Mouse (Mus musculus) monocyte, adult 2 months (primary cell): ENCODE measurements around the gene Map3k11.

Source experiments
- DNase-seq, 2 experiments: peaks; one replicate each; pipeline ENCODE4 v3.0.0; 2022; ENCODE audit warnings: low spot score in 2 of 2, low read depth in 1 of 2

The Map3k11 gene

GRCm38 (mm10) chr19:5730314-5731186 lies 42.0 kb downstream of the Map3k11 start:
- no peak for DNase-seq

GRCm38 (mm10) chr19:5731264-5731978 lies 42.9 kb downstream of the Map3k11 start:
- peak; percentile 74 to 86 for DNase-seq

- DNase-seq: no peak
Observed at GRCm38 (mm10) chr19:5734325-5734724, 45.8 kb downstream of the Map3k11 start.

- DNase-seq: no peak
Observed at GRCm38 (mm10) chr19:5739446-5739845, 50.9 kb downstream of the Map3k11 start.

GRCm38 (mm10) chr19:5740320-5741317 lies 52.1 kb downstream of the Map3k11 start, which contains the start of gene Ltbp3:
TSS of gene Ltbp3 (plus strand) at chr19:5740904.
- DNase-seq: no peak

- no peak for DNase-seq
Observed at GRCm38 (mm10) chr19:5741641-5742240, 53.2 kb downstream of the Map3k11 start.

GRCm38 (mm10) chr19:5742241-5742641 lies 53.7 kb downstream of the Map3k11 start:
- no peak for DNase-seq

GRCm38 (mm10) chr19:5743576-5743975 lies 55.0 kb downstream of the Map3k11 start:
- DNase-seq: peak in 1 of 2 experiments; percentile 27

- DNase-seq: no peak
Observed at GRCm38 (mm10) chr19:5745756-5746710, 57.5 kb downstream of the Map3k11 start.

- DNase-seq: no peak
Observed at GRCm38 (mm10) chr19:5746907-5747363, 58.4 kb downstream of the Map3k11 start.

GRCm38 (mm10) chr19:5749476-5749875 lies 60.9 kb downstream of the Map3k11 start:
- no peak for DNase-seq

GRCm38 (mm10) chr19:5750951-5751350 lies 62.4 kb downstream of the Map3k11 start:
- DNase-seq: no peak

GRCm38 (mm10) chr19:5751742-5752141 lies 63.2 kb downstream of the Map3k11 start:
- DNase-seq: no peak
